Mouse (Mus musculus): ENCODE measurements around the gene Btbd9. TPM values are rescaled to one million over a fixed set of nuclear protein-coding genes. Genes with fewer than 3 reads are reported as not detected.
A peak's percentile ranks its signal among the peaks of the same experiment; 100 is the strongest.

The Btbd9 gene
- polyA plus RNA-seq, 1 experiment from 2014 or later = 135 TPM

DNA sequence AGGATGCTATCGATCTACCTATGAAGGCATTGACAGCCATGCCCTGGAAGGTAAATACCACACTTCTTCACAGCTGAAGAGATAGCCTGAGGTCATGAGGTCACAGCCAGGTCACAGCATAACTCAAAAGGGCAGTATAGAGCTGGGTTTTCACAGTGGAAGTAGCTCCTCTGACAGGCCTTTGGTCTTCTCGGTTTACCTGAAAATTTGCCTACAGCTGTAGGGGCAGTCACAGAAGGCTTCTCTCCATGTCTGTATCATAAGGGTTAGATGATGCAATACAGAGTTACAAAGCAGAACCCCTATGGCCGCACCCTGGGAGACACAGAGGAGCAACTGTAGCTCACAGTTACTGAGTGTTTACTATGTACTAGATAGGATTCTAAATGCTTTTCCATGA lies 163.3 kb downstream of the Btbd9 start:
- H3K9ac ChIP-seq (ENCODE audit: low read depth, low read length) = no peak overlapping the region
- no peak for ATAC-seq
- WGBS = 93% methylated on average over 3 of the region's 3 CpGs
- no peaks in the 10 kb centered on the region for H3K27me3 ChIP-seq (replicated peaks; ENCODE audit: control insufficient read depth, insufficient read depth, low read length)
- no peak overlapping the region for H3K4me3 ChIP-seq (ENCODE audit: low read length)
- H3K9me3 ChIP-seq (ENCODE audit: control insufficient read depth, low read length) = no peaks in the 10 kb centered on the region
- H3K4me2 ChIP-seq (ENCODE audit: low read length) = no peak overlapping the region
- H3K4me1 ChIP-seq (ENCODE audit: control insufficient read depth, insufficient read depth, low read depth, low read length) = no peaks in the 10 kb centered on the region
- no peak overlapping the region for H3K27ac ChIP-seq (ENCODE audit: low read depth, low read length)
- H3K36me3 ChIP-seq (ENCODE audit: control insufficient read depth, insufficient read depth, low read length) = no peaks in the 10 kb centered on the region

DNA sequence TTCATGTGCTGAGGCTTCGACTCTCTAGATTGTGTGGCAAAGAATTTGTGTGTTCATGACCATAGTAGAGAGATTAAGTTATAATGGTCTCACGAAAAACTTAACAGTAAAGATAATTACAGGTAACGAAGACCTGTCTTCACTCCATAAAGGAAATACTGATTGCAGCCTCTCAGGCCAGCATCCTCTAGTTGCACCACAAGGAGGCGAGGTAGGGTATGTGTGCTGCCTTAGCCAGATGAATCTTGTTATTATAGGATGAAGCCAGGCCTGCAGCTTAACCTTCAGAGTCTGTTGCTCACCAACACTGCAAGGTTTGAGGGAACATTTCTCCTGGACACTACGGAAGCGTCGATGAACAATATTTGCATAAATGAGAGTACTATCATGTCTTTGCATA lies 170.3 kb downstream of the Btbd9 start:
- no peaks in the 10 kb centered on the region for H3K36me3 ChIP-seq (ENCODE audit: control insufficient read depth, insufficient read depth, low read length)
- H3K27ac ChIP-seq (ENCODE audit: low read depth, low read length) = no peak overlapping the region
- WGBS = 92% methylated on average over 7 of the region's 7 CpGs
- H3K27me3 ChIP-seq (replicated peaks; ENCODE audit: control insufficient read depth, insufficient read depth, low read length) = no peaks in the 10 kb centered on the region
- H3K4me2 ChIP-seq (ENCODE audit: low read length) = no peak overlapping the region
- no peak overlapping the region for H3K4me3 ChIP-seq (ENCODE audit: low read length)
- no peaks in the 10 kb centered on the region for H3K4me1 ChIP-seq (ENCODE audit: control insufficient read depth, insufficient read depth, low read depth, low read length)
- H3K9ac ChIP-seq (ENCODE audit: low read depth, low read length) = no peak overlapping the region
- no peaks in the 10 kb centered on the region for H3K9me3 ChIP-seq (ENCODE audit: control insufficient read depth, low read length)
- no peak for ATAC-seq

DNA sequence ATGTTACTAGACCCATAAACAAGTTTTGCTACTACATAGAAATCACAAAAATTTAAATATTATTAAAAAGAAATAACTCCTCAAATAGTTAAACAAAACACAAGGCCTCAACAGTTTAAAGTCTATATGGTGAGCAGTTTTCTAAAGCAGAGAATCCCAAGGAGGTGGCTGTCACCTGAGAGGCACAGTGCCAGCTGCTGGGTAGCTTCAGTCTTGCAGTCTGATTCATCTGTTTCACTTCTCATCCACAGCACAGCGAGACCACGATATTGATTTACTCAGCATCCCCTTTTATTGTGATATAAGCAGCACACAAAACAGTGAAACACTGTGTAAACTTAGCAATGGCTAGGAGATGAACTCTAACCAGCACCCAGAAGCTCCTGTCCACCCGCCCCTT lies 173.4 kb downstream of the Btbd9 start:
- Histone ChIP-seq H3K9ac (ENCODE audit: low read depth, low read length) (no peak overlapping the region), H3K4me2 (ENCODE audit: low read length) (no peak overlapping the region), H3K4me3 (ENCODE audit: low read length) (no peak overlapping the region), H3K27me3 (replicated peaks; ENCODE audit: control insufficient read depth, insufficient read depth, low read length) (no peaks in the 10 kb centered on the region), H3K27ac (ENCODE audit: low read depth, low read length) (no peak overlapping the region), H3K4me1 (ENCODE audit: control insufficient read depth, insufficient read depth, low read depth, low read length) (no peaks in the 10 kb centered on the region), H3K9me3 (ENCODE audit: control insufficient read depth, low read length) (no peaks in the 10 kb centered on the region), H3K36me3 (ENCODE audit: control insufficient read depth, insufficient read depth, low read length) (no peaks in the 10 kb centered on the region)
- WGBS = 77% methylated on average over 3 of the region's 3 CpGs
- no peak for ATAC-seq

DNA sequence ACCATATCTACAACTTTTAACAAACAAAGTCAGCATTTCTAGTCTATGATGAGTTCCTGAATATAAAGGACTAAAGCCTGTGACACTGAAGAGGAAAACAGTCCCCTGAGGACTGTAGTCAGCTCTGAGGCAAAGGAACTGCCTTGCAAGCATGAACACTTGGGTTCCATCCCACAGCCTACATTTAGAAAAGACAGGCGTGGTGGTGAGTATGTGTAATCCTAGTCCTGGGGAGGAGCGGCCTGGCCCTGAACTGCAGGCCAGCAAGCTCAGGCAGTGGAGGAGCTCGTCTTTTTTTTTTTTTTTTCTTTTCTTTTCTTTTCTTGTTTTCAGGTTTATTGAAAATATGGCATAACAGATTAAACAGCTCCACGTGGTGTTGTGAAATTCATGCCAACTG lies 181.0 kb downstream of the Btbd9 start:
- Histone ChIP-seq H3K9me3 (ENCODE audit: control insufficient read depth, low read length) (peaks cover 2% of the 10 kb centered on the region; the same call in 1 of the 2 replicates), H3K4me1 (ENCODE audit: control insufficient read depth, insufficient read depth, low read depth, low read length) (no peaks in the 10 kb centered on the region; the same call in 1 of the 2 replicates), H3K36me3 (ENCODE audit: control insufficient read depth, insufficient read depth, low read length) (no peaks in the 10 kb centered on the region), H3K4me3 (ENCODE audit: low read length) (no peak overlapping the region), H3K27me3 (replicated peaks; ENCODE audit: control insufficient read depth, insufficient read depth, low read length) (no peaks in the 10 kb centered on the region), H3K9ac (ENCODE audit: low read depth, low read length) (no peak overlapping the region), H3K27ac (ENCODE audit: low read depth, low read length) (no peak overlapping the region), H3K4me2 (ENCODE audit: low read length) (no peak overlapping the region)
- WGBS = 83% methylated on average over 4 of the region's 4 CpGs
- no peak for ATAC-seq

DNA sequence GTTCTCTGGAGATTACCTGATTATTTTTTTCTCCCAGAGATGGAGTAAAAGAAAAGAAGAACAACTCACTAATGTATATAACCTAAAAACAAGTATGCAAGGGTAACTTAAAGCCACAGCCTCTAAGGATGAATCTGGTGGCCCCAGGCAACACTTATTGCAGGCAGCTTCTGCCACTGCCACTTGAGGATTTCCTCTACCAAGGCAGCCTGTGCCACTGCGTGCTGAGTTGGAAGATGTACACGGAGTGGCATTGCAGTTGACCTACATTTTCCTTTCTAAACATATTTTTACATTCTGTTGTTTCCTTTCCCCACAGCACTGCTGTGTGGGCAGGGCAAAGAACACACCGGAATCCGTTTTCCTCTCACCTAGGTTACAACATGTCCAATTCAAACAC lies 184.3 kb downstream of the Btbd9 start:
- H3K4me1 ChIP-seq (ENCODE audit: control insufficient read depth, insufficient read depth, low read depth, low read length) = peaks cover 8% of the 10 kb centered on the region
- ATAC-seq = no peak
- H3K27ac ChIP-seq (ENCODE audit: low read depth, low read length) = no peak overlapping the region
- H3K4me2 ChIP-seq (ENCODE audit: low read length) = no peak overlapping the region
- no peaks in the 10 kb centered on the region for H3K27me3 ChIP-seq (replicated peaks; ENCODE audit: control insufficient read depth, insufficient read depth, low read length)
- WGBS = 79% methylated on average over 4 of the region's 4 CpGs
- no peak overlapping the region for H3K4me3 ChIP-seq (ENCODE audit: low read length)
- H3K36me3 ChIP-seq (ENCODE audit: control insufficient read depth, insufficient read depth, low read length) = no peaks in the 10 kb centered on the region
- no peak overlapping the region for H3K9ac ChIP-seq (ENCODE audit: low read depth, low read length)
- H3K9me3 ChIP-seq (ENCODE audit: control insufficient read depth, low read length) = no peaks in the 10 kb centered on the region

DNA sequence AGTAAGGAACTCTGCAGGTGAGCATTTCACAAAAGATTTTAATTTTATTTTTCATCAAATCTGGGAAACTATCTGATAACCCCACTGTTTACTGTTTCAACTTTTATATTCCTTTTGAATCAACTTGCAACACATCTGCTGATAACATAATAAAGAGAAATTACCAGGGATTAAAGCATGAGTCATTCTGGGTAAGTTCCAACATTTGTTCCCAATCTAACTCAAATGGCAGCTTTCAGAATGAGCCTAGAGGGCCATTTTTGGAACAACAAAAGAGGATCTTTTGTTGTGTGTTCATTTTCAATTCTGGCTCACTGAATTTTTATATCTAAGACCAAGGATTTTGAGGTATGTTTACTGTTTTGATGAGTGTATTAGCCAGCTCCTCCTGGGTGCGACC lies 185.1 kb downstream of the Btbd9 start:
- Histone ChIP-seq H3K27ac (ENCODE audit: low read depth, low read length) (no peak overlapping the region), H3K9ac (ENCODE audit: low read depth, low read length) (no peak overlapping the region), H3K27me3 (replicated peaks; ENCODE audit: control insufficient read depth, insufficient read depth, low read length) (no peaks in the 10 kb centered on the region), H3K4me1 (ENCODE audit: control insufficient read depth, insufficient read depth, low read depth, low read length) (peaks cover 8% of the 10 kb centered on the region), H3K9me3 (ENCODE audit: control insufficient read depth, low read length) (no peaks in the 10 kb centered on the region), H3K4me2 (ENCODE audit: low read length) (no peak overlapping the region), H3K36me3 (ENCODE audit: control insufficient read depth, insufficient read depth, low read length) (no peaks in the 10 kb centered on the region), H3K4me3 (ENCODE audit: low read length) (no peak overlapping the region)
- ATAC-seq = no peak
- 83% methylated on average over 1 of the region's 1 CpGs for WGBS

DNA sequence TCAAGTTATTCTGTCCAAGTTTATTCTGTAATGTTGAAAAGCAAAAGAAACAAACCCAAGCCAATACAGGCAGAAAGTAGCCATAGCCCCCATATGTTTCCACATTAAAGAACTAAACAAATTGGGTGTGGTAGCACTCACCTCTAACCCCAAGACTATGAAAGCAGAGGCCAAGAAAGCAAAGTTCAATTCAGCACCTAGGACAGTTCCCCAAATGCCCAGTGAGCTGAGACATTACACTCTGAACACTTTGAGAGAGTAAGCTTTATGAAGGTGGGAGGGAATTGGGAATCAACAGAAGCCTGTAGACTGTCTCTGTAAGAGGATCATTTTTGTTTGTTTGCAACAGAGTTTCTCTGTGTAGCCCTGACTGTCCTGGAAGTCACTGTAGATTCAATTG lies 186.6 kb downstream of the Btbd9 start:
- H3K4me2 ChIP-seq (ENCODE audit: low read length) = no peak overlapping the region
- H3K9me3 ChIP-seq (ENCODE audit: control insufficient read depth, low read length) = no peaks in the 10 kb centered on the region
- no peak overlapping the region for H3K4me3 ChIP-seq (ENCODE audit: low read length)
- no peaks in the 10 kb centered on the region for H3K36me3 ChIP-seq (ENCODE audit: control insufficient read depth, insufficient read depth, low read length)
- no peak overlapping the region for H3K27ac ChIP-seq (ENCODE audit: low read depth, low read length)
- no peak overlapping the region for H3K9ac ChIP-seq (ENCODE audit: low read depth, low read length)
- no peak for ATAC-seq
- H3K27me3 ChIP-seq (replicated peaks; ENCODE audit: control insufficient read depth, insufficient read depth, low read length) = no peaks in the 10 kb centered on the region
- H3K4me1 ChIP-seq (ENCODE audit: control insufficient read depth, insufficient read depth, low read depth, low read length) = peaks cover 8% of the 10 kb centered on the region

DNA sequence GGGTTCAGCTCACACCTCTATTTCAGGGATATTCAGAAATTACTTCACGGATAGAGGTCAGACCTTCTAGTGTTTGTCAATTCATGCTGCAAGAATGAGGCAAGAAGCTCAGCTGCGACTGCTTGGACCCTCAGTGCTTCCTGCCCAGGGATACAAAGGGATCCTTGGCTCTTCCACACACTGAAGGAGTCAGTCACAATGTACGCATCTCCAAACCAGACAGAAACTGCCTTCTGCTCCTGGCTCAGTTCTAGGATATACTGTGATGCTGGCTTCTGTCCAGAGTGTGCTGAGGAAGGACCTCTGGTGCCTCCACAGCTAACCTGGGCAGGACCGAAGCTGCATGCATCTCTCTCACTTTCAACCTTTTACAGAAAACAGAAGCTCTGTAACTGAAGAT lies 187.5 kb downstream of the Btbd9 start:
- Histone ChIP-seq H3K9ac (ENCODE audit: low read depth, low read length) (no peak overlapping the region), H3K27ac (ENCODE audit: low read depth, low read length) (no peak overlapping the region), H3K9me3 (ENCODE audit: control insufficient read depth, low read length) (no peaks in the 10 kb centered on the region), H3K27me3 (replicated peaks; ENCODE audit: control insufficient read depth, insufficient read depth, low read length) (no peaks in the 10 kb centered on the region), H3K4me2 (ENCODE audit: low read length) (no peak overlapping the region), H3K4me3 (ENCODE audit: low read length) (no peak overlapping the region), H3K36me3 (ENCODE audit: control insufficient read depth, insufficient read depth, low read length) (no peaks in the 10 kb centered on the region), H3K4me1 (ENCODE audit: control insufficient read depth, insufficient read depth, low read depth, low read length) (peaks cover 8% of the 10 kb centered on the region)
- 56% methylated on average over 4 of the region's 4 CpGs for WGBS
- peak; percentile 58; the same call in 1 of the 2 replicates for ATAC-seq

DNA sequence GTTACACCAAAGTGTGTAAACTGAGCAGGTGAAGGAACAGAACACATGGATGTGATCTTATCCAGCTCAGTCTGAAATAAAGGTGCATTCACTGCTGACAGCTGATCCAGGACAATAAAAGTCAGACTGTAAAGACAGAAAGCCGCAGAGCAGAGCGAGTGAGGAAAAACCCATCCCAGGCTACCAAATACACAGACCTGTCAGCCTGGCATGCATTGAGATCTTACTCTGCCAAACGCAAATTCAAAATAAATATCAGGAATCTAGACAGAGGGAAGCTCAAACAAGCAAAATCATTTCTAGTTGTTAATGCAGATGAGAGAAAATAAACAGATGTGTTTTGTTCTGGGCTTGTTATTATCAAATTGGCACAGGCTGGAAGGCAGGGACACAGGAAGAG lies 187.9 kb downstream of the Btbd9 start:
- H3K36me3 ChIP-seq (ENCODE audit: control insufficient read depth, insufficient read depth, low read length) = no peaks in the 10 kb centered on the region
- no peaks in the 10 kb centered on the region for H3K27me3 ChIP-seq (replicated peaks; ENCODE audit: control insufficient read depth, insufficient read depth, low read length)
- no peak overlapping the region for H3K9ac ChIP-seq (ENCODE audit: low read depth, low read length)
- no peak for ATAC-seq
- no peak overlapping the region for H3K4me2 ChIP-seq (ENCODE audit: low read length)
- H3K4me1 ChIP-seq (ENCODE audit: control insufficient read depth, insufficient read depth, low read depth, low read length) = peaks cover 8% of the 10 kb centered on the region
- H3K9me3 ChIP-seq (ENCODE audit: control insufficient read depth, low read length) = no peaks in the 10 kb centered on the region
- no peak overlapping the region for H3K27ac ChIP-seq (ENCODE audit: low read depth, low read length)
- no peak overlapping the region for H3K4me3 ChIP-seq (ENCODE audit: low read length)
- 54% methylated on average over 3 of the region's 3 CpGs for WGBS

DNA sequence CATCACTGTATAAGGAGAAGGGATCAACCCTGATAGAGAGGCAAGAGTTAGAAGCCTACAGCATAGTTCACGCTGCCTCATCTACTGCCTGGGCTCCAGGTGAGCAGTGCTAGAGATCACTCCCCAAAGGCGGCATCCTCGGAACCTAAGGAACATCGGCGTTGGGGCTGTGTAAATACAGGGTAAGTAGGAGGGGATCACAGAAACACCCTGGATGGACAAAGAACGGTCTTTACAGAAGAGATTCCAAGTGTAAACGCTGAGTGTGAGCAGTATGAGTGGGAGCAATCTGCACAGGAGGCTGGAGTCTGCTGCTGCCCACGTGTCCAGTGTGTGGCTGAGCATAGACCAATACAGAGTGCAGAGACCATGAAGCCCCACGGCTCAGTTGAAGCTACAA lies 190.0 kb downstream of the Btbd9 start:
- Histone ChIP-seq H3K4me2 (ENCODE audit: low read length) (no peak overlapping the region), H3K9me3 (ENCODE audit: control insufficient read depth, low read length) (no peaks in the 10 kb centered on the region), H3K4me1 (ENCODE audit: control insufficient read depth, insufficient read depth, low read depth, low read length) (peaks cover 8% of the 10 kb centered on the region), H3K27ac (ENCODE audit: low read depth, low read length) (no peak overlapping the region), H3K9ac (ENCODE audit: low read depth, low read length) (no peak overlapping the region), H3K27me3 (replicated peaks; ENCODE audit: control insufficient read depth, insufficient read depth, low read length) (no peaks in the 10 kb centered on the region), H3K4me3 (ENCODE audit: low read length) (no peak overlapping the region), H3K36me3 (ENCODE audit: control insufficient read depth, insufficient read depth, low read length) (no peaks in the 10 kb centered on the region)
- ATAC-seq = no peak
- 94% methylated on average over 9 of the region's 9 CpGs for WGBS
